Mouse (Mus musculus): Measurements from ENCODE around the gene Tmem53. TPM values are rescaled to one million over a fixed set of nuclear protein-coding genes. Genes with fewer than 3 reads are reported as not detected.
A peak's percentile ranks its signal among the peaks of the same experiment; 100 is the strongest.

Gene Tmem53
- total and polyA plus RNA-seq, 2 experiments from 2014 or later = 11.6 to 12.4 TPM

DNA sequence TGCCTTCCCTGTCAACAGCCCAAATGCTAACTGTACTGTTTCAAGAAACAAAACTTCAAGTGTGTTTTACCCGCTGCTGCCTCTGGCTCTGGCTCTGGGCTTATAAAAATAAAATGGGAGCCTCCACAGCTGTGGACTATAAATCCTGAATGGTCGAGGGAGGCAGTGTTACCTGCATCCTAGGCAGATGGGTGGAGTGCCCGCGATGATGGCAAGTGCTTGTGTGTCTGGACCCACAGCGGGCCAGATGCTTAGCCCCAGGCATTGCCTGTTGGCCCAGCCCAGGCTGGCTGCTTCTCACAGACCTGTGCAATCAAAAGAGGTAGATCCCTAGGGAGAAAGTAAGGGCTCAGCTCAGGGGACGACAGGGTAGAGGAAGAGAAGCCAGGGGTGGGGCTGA is 65.0 kb downstream of the Tmem53 start:
- Histone ChIP-seq H3K4me1 (ENCODE audit: insufficient read depth) (no peaks in the 10 kb centered on the region), H3K4me2 (ENCODE audit: low read depth) (no peak overlapping the region), H3K9ac (no peak overlapping the region), H3K4me3 (ENCODE audit: low read depth, low read length) (no peak overlapping the region), H3K9me3 (ENCODE audit: low read length) (no peaks in the 10 kb centered on the region), H3K27me3 (ENCODE audit: insufficient read depth, low read length) (peaks cover 13% of the 10 kb centered on the region), H3K36me3 (ENCODE audit: insufficient read depth) (no peaks in the 10 kb centered on the region), H3K27ac (ENCODE audit: low read depth, low read length) (no peak overlapping the region)
- ATAC-seq = no peak
- no peak for DNase-seq
- TF ChIP-seq CTCF (IDR thresholded peaks at IDR 0.05; ENCODE audit: low read depth) = no peak
- WGBS = 48% methylated on average over 6 of the region's 6 CpGs

DNA sequence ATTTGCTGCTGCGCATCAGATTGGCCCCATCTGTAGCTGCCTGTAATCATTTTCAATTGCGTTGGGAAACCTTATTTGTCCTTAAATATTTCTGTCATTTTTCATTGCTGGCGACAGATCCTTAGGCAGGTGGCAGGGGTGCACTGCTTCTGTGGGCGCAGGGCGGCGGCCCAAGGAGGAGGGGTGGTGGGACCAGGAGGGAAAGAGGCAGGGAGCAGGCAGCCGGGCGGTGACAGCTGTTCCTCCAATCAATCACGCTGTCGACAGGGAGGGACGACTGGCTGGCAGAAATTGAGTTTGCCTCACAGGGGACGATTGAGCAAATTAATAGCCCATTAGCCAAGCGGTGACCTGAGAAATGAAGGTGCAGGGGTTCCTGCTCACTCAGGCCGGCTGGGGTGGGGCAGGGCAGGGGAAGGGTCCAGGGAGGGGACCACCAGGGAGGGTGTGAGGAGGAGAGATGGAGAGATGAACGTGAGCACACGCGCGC is 66.0 kb downstream of the Tmem53 start:
- Histone ChIP-seq H3K4me2 (ENCODE audit: low read depth) (peak overlapping the region; percentile 44), H3K27ac (ENCODE audit: low read depth, low read length) (no peak overlapping the region), H3K36me3 (ENCODE audit: insufficient read depth) (no peaks in the 10 kb centered on the region), H3K9ac (peak overlapping the region; percentile 25; the same call in 1 of the 2 replicates), H3K4me1 (ENCODE audit: insufficient read depth) (no peaks in the 10 kb centered on the region), H3K4me3 (ENCODE audit: low read depth, low read length) (peak overlapping the region; percentile 7; the same call in 1 of the 2 replicates), H3K27me3 (ENCODE audit: insufficient read depth, low read length) (peaks cover 10% of the 10 kb centered on the region), H3K9me3 (ENCODE audit: low read length) (no peaks in the 10 kb centered on the region)
- DNase-seq (peak; percentile 18), ATAC-seq (peak; percentile 51)
- 21% methylated on average over 18 of the region's 18 CpGs for WGBS
- no peak for TF ChIP-seq CTCF (IDR thresholded peaks at IDR 0.05; ENCODE audit: low read depth)

Other genes with a start within 250 kb of the Tmem53 start
- gene Eif2b3, start 232.5 kb upstream of the Tmem53 start, total RNA-seq (2014; rRNA removed) = 21.8 and 24.7 TPM in 2 replicates
- 54.1 and 59.9 TPM in 2 replicates for gene Eif2b3, start 232.5 kb upstream of the Tmem53 start, polyA plus RNA-seq (2015; fragmentation: Nextera tagmentation; extraction: Ambion mirVana)
- gene Ptch2, start 155.9 kb upstream of the Tmem53 start, total RNA-seq (2014; rRNA removed) = 4.0 and 8.6 TPM in 2 replicates
- 0.96 and 1.9 TPM in 2 replicates for gene Ptch2, start 155.9 kb upstream of the Tmem53 start, polyA plus RNA-seq (2015; fragmentation: Nextera tagmentation; extraction: Ambion mirVana)
- 5.5 and 11.4 TPM in 2 replicates for gene Btbd19, start 126.2 kb upstream of the Tmem53 start, total RNA-seq (2014; rRNA removed)
- gene Btbd19, start 126.2 kb upstream of the Tmem53 start, polyA plus RNA-seq (2015; fragmentation: Nextera tagmentation; extraction: Ambion mirVana) = 4.1 and 6.0 TPM in 2 replicates
- 3.1 and 6.2 TPM in 2 replicates for gene Tctex1d4, start 125.2 kb upstream of the Tmem53 start, total RNA-seq (2014; rRNA removed)
- 1.3 and 1.7 TPM in 2 replicates for gene Tctex1d4, start 125.2 kb upstream of the Tmem53 start, polyA plus RNA-seq (2015; fragmentation: Nextera tagmentation; extraction: Ambion mirVana)
- gene Plk3, start 118.0 kb upstream of the Tmem53 start, total RNA-seq (2014; rRNA removed) = 10.2 and 16.9 TPM in 2 replicates
- gene Plk3, start 118.0 kb upstream of the Tmem53 start, polyA plus RNA-seq (2015; fragmentation: Nextera tagmentation; extraction: Ambion mirVana) = 14.4 and 18.2 TPM in 2 replicates
- 784 and 1,295 TPM in 2 replicates for gene Rps8, start 95.7 kb upstream of the Tmem53 start, total RNA-seq (2014; rRNA removed)
- gene Rps8, start 95.7 kb upstream of the Tmem53 start, polyA plus RNA-seq (2015; fragmentation: Nextera tagmentation; extraction: Ambion mirVana) = 481 and 630 TPM in 2 replicates
- 4.2 and 9.1 TPM in 2 replicates for gene Kif2c, start 69.3 kb upstream of the Tmem53 start, total RNA-seq (2014; rRNA removed)
- gene Kif2c, start 69.3 kb upstream of the Tmem53 start, polyA plus RNA-seq (2015; fragmentation: Nextera tagmentation; extraction: Ambion mirVana) = 4.4 and 5.0 TPM in 2 replicates
- gene Armh1, start 174 bp downstream of the Tmem53 start, total RNA-seq (2014; rRNA removed) = 1.5 and 1.8 TPM in 2 replicates
- gene Armh1, start 174 bp downstream of the Tmem53 start, polyA plus RNA-seq (2015; fragmentation: Nextera tagmentation; extraction: Ambion mirVana) = 2.0 and 2.5 TPM in 2 replicates
- gene Rnf220, start 245.1 kb downstream of the Tmem53 start, total RNA-seq (2014; rRNA removed) = 160 and 185 TPM in 2 replicates
- gene Rnf220, start 245.1 kb downstream of the Tmem53 start, polyA plus RNA-seq (2015; fragmentation: Nextera tagmentation; extraction: Ambion mirVana) = 123 and 140 TPM in 2 replicates

All from forebrain, postnatal 0 days (tissue).